Mouse (Mus musculus): ENCODE measurements around the gene Fcgr3. TPM values are rescaled to one million over a fixed set of nuclear protein-coding genes. Genes with fewer than 3 reads are reported as not detected.
"Not testable (repeated sequence)": the region's sequence is repeated elsewhere in the genome, so short reads cannot be mapped to it uniquely, and the experiment has no call there.

The Fcgr3 gene
- polyA plus RNA-seq, 1 experiment from 2014 or later: 6.0 TPM

GRCm38 (mm10) chr1:171065768-171066167, 1.0 kb upstream of the Fcgr3 start:
- not testable (repeated sequence) for H3K27ac ChIP-seq; H3K9me3 ChIP-seq; H3K36me3 ChIP-seq; H3K4me1 ChIP-seq (replicated peaks); H3K9ac ChIP-seq (replicated peaks)
- ATAC-seq: peak; percentile 34
- Histone ChIP-seq H3K4me2 (replicated peaks) (peak overlapping the region; percentile 48), H3K4me3 (replicated peaks) (peak overlapping the region; percentile 34), H3K27me3 (peaks cover 47% of the 10 kb centered on the region)
- 6% methylated on average over 30 of the region's 45 CpGs for WGBS

GRCm38 (mm10) chr1:171065243-171065587, 480 bp upstream of the Fcgr3 start:
- H3K4me3 ChIP-seq (replicated peaks): peak overlapping the region; percentile 33
- H3K36me3 ChIP-seq; H3K9me3 ChIP-seq; H3K9ac ChIP-seq (replicated peaks); H3K4me1 ChIP-seq (replicated peaks); H3K27ac ChIP-seq: not testable (repeated sequence)
- H3K27me3 ChIP-seq: peaks cover 46% of the 10 kb centered on the region
- WGBS: under 1% methylated on average over 24 of the region's 35 CpGs
- peak; percentile 34 for ATAC-seq
- H3K4me2 ChIP-seq (replicated peaks): peak overlapping the region; percentile 47

DNA sequence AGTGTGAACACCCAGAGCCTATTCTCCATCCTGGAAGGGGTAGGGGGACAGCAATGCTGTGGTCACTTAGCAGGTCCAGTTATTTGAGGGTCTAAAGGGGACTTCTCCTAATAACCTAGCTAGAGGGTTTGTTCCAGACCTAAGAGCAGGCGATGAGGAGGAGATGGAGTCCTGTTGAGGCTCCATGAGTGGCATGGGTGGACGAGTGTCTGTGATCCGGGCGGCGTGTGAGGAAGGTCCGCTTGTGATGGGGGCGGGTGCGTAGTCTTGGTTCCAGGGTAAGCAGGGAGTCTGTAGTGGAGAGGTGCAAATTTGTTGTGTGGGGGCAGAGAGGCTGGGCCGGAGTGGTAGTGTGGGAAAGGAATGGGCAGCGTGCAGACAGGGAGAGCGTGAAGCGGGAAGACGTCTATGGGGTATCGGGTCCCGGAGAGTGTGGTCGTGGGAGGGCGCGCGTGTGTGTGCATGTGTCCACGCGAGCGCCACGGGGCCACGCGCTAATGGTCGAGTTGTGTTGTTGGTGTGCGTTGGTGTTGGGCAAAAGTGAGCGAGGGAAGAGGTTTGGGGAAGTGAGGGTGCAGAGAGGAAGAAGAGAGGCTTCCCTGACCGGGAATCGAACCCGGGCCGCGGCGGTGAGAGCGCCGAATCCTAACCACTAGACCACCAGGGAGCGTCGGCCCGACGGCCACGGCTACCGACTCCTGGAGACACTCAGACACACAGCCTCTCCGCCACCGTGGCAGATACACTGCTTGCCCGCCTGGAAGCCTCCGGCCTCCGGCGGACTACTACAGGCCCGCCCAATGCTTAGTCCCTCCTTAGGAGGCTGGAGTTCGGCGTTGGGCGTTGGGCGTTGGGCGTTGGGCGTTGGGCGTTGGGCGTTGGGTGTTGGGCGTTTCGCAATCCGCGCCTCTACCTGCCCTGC, 905 bp downstream of the Fcgr3 start:
- Histone ChIP-seq H3K4me2 (replicated peaks) (peak overlapping the region; percentile 47), H3K4me3 (replicated peaks) (peak overlapping the region; percentile 36), H3K27me3 (peaks cover 40% of the 10 kb centered on the region)
- ATAC-seq: peak; percentile 79
- H3K36me3 ChIP-seq; H3K4me1 ChIP-seq (replicated peaks); H3K27ac ChIP-seq; H3K9ac ChIP-seq (replicated peaks); H3K9me3 ChIP-seq: not testable (repeated sequence)
- WGBS: 9% methylated on average over 40 of the region's 61 CpGs

DNA sequence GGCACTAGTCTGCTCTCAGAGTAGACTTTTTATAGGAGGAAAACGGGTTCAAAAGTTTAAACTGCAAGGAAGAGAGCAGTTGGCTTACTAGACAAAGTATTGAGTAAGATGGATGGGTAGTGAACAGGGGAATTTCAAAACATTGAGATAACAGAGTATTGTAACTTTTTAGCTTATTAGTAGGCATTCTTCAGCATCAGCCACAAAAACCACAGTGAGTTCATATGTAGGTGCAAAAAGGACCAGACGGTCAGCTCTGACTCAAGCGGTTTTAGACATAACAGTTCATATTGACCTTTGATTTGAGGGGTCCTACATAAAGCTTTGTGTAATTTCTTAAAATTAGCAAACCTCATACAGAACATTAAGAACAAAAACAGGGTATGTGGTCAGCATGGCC, 3.2 kb downstream of the Fcgr3 start:
- H3K4me2 ChIP-seq (replicated peaks): no peak overlapping the region
- no peak overlapping the region for H3K27ac ChIP-seq
- H3K27me3 ChIP-seq: peaks cover 34% of the 10 kb centered on the region
- no peaks in the 10 kb centered on the region for H3K36me3 ChIP-seq
- H3K4me1 ChIP-seq (replicated peaks): peaks cover 9% of the 10 kb centered on the region
- H3K9me3 ChIP-seq: 0 out of 2 replicates have a peak, but pooled peaks cover 2% of the 10 kb centered on the region
- no peak overlapping the region for H3K9ac ChIP-seq (replicated peaks)
- no peak for ATAC-seq
- WGBS: 94% methylated on average over 3 of the region's 3 CpGs
- H3K4me3 ChIP-seq (replicated peaks): no peak overlapping the region

DNA sequence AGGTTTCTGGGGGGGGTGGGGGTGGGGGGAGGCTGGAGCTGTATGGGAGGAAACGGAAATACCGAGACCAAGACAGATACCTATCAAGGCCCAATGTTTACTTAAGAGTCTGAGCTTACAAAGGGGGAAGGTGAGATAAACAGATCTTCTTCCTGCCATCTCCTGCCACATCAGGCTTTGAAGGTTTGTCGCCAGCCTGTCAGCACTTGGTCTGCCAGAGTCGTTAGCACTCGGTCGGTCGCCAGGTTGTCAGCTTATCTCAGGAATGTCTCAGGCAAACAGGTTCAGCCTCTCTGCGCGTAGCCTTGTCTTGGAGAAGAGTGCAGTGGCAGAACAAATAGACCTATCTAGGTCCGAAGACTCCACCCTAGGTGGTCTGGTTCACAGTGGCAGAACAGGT, 4.3 kb downstream of the Fcgr3 start:
- peaks cover 25% of the 10 kb centered on the region for H3K27me3 ChIP-seq
- peaks cover 7% of the 10 kb centered on the region for H3K4me1 ChIP-seq (replicated peaks)
- H3K4me3 ChIP-seq (replicated peaks): no peak overlapping the region
- H3K9me3 ChIP-seq: 0 out of 2 replicates have a peak, but pooled peaks cover 2% of the 10 kb centered on the region
- WGBS: 57% methylated on average over 10 of the region's 10 CpGs
- H3K27ac ChIP-seq: no peak overlapping the region
- H3K9ac ChIP-seq (replicated peaks): no peak overlapping the region
- no peak overlapping the region for H3K4me2 ChIP-seq (replicated peaks)
- ATAC-seq: no peak
- H3K36me3 ChIP-seq: no peaks in the 10 kb centered on the region

DNA sequence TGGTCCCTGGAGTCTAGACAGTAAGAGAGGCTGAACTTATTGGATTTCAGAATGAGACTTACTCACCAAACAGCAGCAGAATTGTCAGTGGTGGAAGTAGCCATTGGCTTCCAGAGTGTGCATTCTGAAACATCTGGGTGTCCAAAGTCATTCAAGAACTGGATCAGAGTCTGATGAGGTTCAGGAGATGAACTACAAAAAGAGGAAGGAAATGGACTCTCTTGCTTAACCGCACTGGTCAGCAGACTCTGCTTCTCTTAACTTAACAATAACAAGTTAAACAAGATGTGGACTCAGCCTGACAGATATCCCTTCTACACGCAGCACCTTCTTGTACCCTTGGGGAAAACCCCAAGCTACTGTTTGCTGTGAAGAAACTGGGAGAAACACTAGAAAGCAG, 5.5 kb downstream of the Fcgr3 start:
- Histone ChIP-seq H3K4me1 (replicated peaks) (peaks cover 3% of the 10 kb centered on the region), H3K9me3 (0 out of 2 replicates have a peak, but pooled peaks cover 2% of the 10 kb centered on the region), H3K9ac (replicated peaks) (no peak overlapping the region), H3K27ac (no peak overlapping the region), H3K4me3 (replicated peaks) (no peak overlapping the region), H3K27me3 (peaks cover 15% of the 10 kb centered on the region), H3K4me2 (replicated peaks) (no peak overlapping the region), H3K36me3 (no peaks in the 10 kb centered on the region)
- WGBS: 82% methylated on average over 2 of the region's 2 CpGs
- no peak for ATAC-seq

DNA sequence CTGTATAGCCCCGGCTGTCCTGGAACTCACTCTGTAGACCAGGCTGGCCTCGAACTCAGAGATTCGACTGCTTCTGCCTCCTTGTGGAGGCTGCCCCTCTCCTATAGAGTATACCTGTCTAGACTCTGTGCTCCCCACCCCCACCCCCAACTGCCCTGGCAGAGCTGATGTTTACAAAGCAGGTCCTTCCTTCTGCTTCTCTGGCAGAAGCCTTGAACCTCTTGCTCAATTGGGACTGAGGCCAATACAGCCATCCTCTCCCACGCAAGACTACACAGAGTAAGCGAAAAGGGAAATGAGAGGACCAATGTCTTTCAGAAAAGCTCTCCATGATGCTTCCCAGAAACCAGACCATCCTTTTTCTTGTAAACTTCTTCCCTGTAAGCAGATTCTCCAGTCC, 7.5 kb downstream of the Fcgr3 start:
- 93% methylated on average over 5 of the region's 5 CpGs for WGBS
- H3K9me3 ChIP-seq: no peaks in the 10 kb centered on the region
- H3K9ac ChIP-seq (replicated peaks): no peak overlapping the region
- no peak overlapping the region for H3K4me2 ChIP-seq (replicated peaks)
- peaks cover 3% of the 10 kb centered on the region; the same call in 1 of the 2 replicates for H3K27me3 ChIP-seq
- H3K4me3 ChIP-seq (replicated peaks): no peak overlapping the region
- no peak for ATAC-seq
- H3K4me1 ChIP-seq (replicated peaks): no peaks in the 10 kb centered on the region
- no peaks in the 10 kb centered on the region for H3K36me3 ChIP-seq
- no peak overlapping the region for H3K27ac ChIP-seq

DNA sequence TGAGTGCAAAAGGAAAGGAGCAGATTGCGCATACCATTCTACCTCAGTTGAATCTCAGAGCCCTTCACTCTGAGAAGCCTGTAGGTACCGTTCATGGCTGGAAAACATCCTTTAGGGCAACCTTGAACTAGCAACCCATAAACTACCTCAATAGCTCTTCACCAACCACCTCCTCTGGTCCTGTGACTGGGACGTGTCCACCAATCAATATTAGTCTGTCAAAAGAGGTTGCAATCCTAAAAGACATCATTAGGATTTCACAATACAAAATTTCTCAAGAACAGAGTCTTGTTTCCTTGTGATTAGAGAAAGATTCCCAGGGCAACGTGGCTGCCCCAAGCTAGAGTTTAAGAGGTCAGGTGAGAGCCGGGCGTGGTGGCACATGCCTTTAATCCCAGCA, 11.4 kb downstream of the Fcgr3 start:
- WGBS: 83% methylated on average over 6 of the region's 6 CpGs
- H3K4me2 ChIP-seq (replicated peaks): no peak overlapping the region
- H3K9me3 ChIP-seq: no peaks in the 10 kb centered on the region
- no peaks in the 10 kb centered on the region for H3K27me3 ChIP-seq
- H3K27ac ChIP-seq: no peak overlapping the region
- H3K9ac ChIP-seq (replicated peaks): no peak overlapping the region
- no peak for ATAC-seq
- no peaks in the 10 kb centered on the region for H3K4me1 ChIP-seq (replicated peaks)
- no peak overlapping the region for H3K4me3 ChIP-seq (replicated peaks)
- no peaks in the 10 kb centered on the region for H3K36me3 ChIP-seq

DNA sequence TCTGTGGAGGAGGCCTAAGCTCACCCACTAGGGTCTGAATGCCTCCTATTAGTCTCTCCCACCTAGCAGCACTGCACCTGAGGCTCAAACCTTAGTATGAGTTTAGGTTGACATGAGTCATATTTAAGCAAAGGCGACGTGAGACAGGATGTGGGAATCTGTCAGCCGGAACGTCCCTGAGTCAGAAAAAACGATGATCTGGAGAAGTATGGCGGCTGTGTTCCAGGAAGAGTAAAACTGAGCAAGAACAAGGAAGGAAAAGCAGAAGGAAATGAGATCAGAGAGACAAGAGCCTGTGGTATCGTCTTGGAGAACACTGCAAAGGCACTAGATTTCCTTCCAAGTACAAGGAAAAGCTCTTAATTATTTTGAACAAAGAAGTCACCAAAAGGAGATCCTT, 14.0 kb downstream of the Fcgr3 start:
- H3K4me1 ChIP-seq (replicated peaks): no peaks in the 10 kb centered on the region
- H3K36me3 ChIP-seq: no peaks in the 10 kb centered on the region
- WGBS: 92% methylated on average over 7 of the region's 7 CpGs
- H3K27ac ChIP-seq: no peak overlapping the region
- no peak overlapping the region for H3K4me2 ChIP-seq (replicated peaks)
- no peak for ATAC-seq
- H3K9ac ChIP-seq (replicated peaks): no peak overlapping the region
- no peaks in the 10 kb centered on the region for H3K9me3 ChIP-seq
- H3K27me3 ChIP-seq: no peaks in the 10 kb centered on the region
- H3K4me3 ChIP-seq (replicated peaks): no peak overlapping the region

GRCm38 (mm10) chr1:171049263-171049662, 15.5 kb downstream of the Fcgr3 start:
- Histone ChIP-seq H3K9me3 (no peaks in the 10 kb centered on the region), H3K36me3 (no peaks in the 10 kb centered on the region), H3K9ac (replicated peaks) (no peak overlapping the region), H3K4me2 (replicated peaks) (peak overlapping the region; percentile 29), H3K27me3 (no peaks in the 10 kb centered on the region), H3K4me1 (replicated peaks) (peaks cover 4% of the 10 kb centered on the region), H3K27ac (no peak overlapping the region), H3K4me3 (replicated peaks) (0 out of 2 replicates have a peak overlapping the region, but pooled peaks have one; percentile 9)
- 44% methylated on average over 10 of the region's 10 CpGs for WGBS
- no peak for ATAC-seq

- Histone ChIP-seq H3K4me2 (replicated peaks) (no peak overlapping the region), H3K36me3 (no peaks in the 10 kb centered on the region), H3K9me3 (no peaks in the 10 kb centered on the region), H3K27ac (no peak overlapping the region), H3K4me3 (replicated peaks) (no peak overlapping the region), H3K9ac (replicated peaks) (no peak overlapping the region), H3K27me3 (no peaks in the 10 kb centered on the region), H3K4me1 (replicated peaks) (peaks cover 4% of the 10 kb centered on the region)
- WGBS: 76% methylated on average over 3 of the region's 3 CpGs
- ATAC-seq: no peak
Observed at GRCm38 (mm10) chr1:171046501-171046900, 18.2 kb downstream of the Fcgr3 start.

DNA sequence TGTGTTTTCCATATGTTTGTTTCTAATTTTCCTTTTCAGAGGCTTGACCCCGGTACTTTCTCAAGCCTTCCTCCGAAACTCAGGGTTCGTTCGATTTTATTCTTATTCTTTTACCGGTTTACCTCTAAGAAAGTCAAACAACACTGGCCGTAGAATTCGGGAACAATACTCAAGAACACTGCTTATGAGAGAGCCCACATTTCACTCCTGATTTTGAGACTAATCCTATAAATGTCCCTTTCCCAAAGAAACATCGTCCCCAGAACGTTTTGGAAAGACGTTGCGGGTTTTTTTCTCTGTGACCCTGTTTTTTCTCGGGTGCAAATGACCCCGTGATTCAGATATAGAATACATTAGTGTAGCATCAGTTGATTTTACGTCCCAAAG, 19.7 kb downstream of the Fcgr3 start:
- peak overlapping the region; percentile 66 for H3K4me3 ChIP-seq (replicated peaks)
- peak overlapping the region; percentile 50 for H3K4me2 ChIP-seq (replicated peaks)
- H3K36me3 ChIP-seq: no peaks in the 10 kb centered on the region
- 5% methylated on average over 14 of the region's 14 CpGs for WGBS
- ATAC-seq: no peak; the same call in 1 of the 2 replicates
- H3K9me3 ChIP-seq: no peaks in the 10 kb centered on the region
- H3K4me1 ChIP-seq (replicated peaks): peaks cover 4% of the 10 kb centered on the region
- H3K9ac ChIP-seq (replicated peaks): peak overlapping the region; percentile 40
- no peak overlapping the region for H3K27ac ChIP-seq
- H3K27me3 ChIP-seq: no peaks in the 10 kb centered on the region

Measured in midbrain, embryonic 13.5 days (tissue).